Mouse (Mus musculus) spleen, adult 2 months (tissue): Measurements from ENCODE around the gene Col13a1. TPM values are rescaled to one million over a fixed set of nuclear protein-coding genes. Genes with fewer than 3 reads are reported as not detected.

Experiments
- DNase-seq, 2 experiments: peaks; one replicate each; pipeline versions ENCODE4 v3.0.0 to v3.0.0-alpha.2; 2012 to 2021; ENCODE audit warnings: low spot score in 2 of 2, low read depth in 1 of 2
- H3K27ac ChIP-seq: fragments of 200-500 bp; 2 replicates; pipeline ENCODE4 v1.5.1; 2012; ENCODE audit warnings: low read length, inconsistent platforms; ENCODE audit not compliant: insufficient read depth
- H3K27me3 ChIP-seq: fragments of 200-500 bp; 2 replicates; pipeline ENCODE4 v1.6.1; 2012; ENCODE audit warnings: mild to moderate bottlenecking, moderate library complexity, low read length, inconsistent platforms; ENCODE audit not compliant: control insufficient read depth, insufficient read depth
- H3K36me3 ChIP-seq: fragments of 200-500 bp; 2 replicates; pipeline ENCODE4 v1.6.1; 2012; ENCODE audit warnings: mild to moderate bottlenecking, low read length, inconsistent platforms; ENCODE audit not compliant: control insufficient read depth, insufficient read depth
- H3K4me1 ChIP-seq: fragments of 200-500 bp; 2 replicates; pipeline ENCODE4 v1.6.1; 2011; ENCODE audit warnings: inconsistent platforms; ENCODE audit not compliant: control insufficient read depth, insufficient read depth, insufficient read length
- H3K4me3 ChIP-seq: fragments of 200-500 bp; 2 replicates; pipeline ENCODE4 v1.5.1; 2011; ENCODE audit warnings: mild to moderate bottlenecking, inconsistent platforms; ENCODE audit not compliant: insufficient read depth, insufficient read length; ENCODE audit errors: extremely low read depth
- CTCF ChIP-seq: fragments of 200-500 bp; IDR thresholded peaks from 2 replicates; pipeline ENCODE4 v1.5.1; 2011; ENCODE audit warnings: mild to moderate bottlenecking, inconsistent platforms; ENCODE audit not compliant: insufficient read depth, insufficient read length, insufficient replicate concordance; ENCODE audit errors: extremely low read depth
- POLR2A ChIP-seq: fragments of 200-500 bp; IDR thresholded peaks from 2 replicates; pipeline ENCODE4 v1.6.1; 2011; ENCODE audit warnings: low read depth, low read length, inconsistent platforms
- WGBS: fragments of 180-500 bp; shearing (Covaris S2); methylation state at CpG from one replicate; pipeline ENCODE4 v1.1.7; 2018; 5-methylcytosine and 5-hydroxymethylcytosine counted together
- polyA plus RNA-seq: library from polyadenylated mRNA; depleted of rRNA; stranded (reverse); fragments of >200 nt; gene quantifications from 2 replicates; pipeline ENCODE4 v1.2.3, GENCODE M21; 2012

The Col13a1 gene
- polyA plus RNA-seq, 1 experiment, result 0.92 TPM

DNA sequence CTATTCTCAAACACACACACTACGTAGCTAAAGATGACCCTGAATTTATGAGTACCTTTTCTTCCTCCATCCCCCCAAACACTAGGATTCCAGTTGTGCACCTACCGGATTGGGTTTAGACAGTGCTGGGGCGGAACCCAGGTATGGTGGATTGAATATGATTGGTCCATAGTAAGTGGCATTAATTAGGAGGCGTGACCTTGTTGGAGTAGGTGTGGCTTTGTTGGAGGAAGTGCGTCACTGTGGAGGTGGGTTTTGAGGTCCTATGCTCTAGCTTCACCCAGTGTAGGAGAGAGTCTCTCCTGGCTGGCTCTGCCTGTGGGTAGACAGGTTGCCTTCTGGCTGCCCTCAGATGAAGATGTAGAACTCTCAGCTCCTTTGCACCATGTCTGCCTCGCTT is 144.6 kb downstream of the Col13a1 start:
- Histone ChIP-seq H3K4me1 (no peaks in the 10 kb centered on the region), H3K4me3 (no peak overlapping the region), H3K36me3 (no peaks in the 10 kb centered on the region), H3K27ac (no peak overlapping the region), H3K27me3 (no peaks in the 10 kb centered on the region)
- 95% methylated on average over 6 of the region's 6 CpGs for WGBS
- no peak for DNase-seq
- TF ChIP-seq POLR2A (no peak), CTCF (no peak)

DNA sequence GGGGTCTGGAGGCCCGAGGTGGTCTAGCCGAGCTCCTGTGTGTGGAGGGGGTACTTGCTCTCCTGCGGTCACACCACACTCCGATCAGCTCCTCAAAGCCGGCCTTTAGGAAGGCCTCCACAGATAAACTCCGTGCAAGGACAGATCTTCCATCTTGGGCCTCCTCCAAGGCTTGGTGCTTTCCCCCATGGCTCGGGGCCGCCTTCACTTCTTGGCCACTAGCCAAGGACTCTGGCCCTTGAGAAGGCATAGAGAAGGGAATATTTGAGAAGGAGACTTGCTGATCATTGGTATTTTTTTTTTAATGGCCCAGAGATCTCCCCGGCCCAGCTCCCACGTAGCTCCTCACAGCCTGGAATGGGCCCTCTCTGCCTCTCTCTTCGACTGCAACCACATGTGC is 146.2 kb downstream of the Col13a1 start:
- Histone ChIP-seq H3K27me3 (no peaks in the 10 kb centered on the region), H3K4me3 (no peak overlapping the region), H3K36me3 (no peaks in the 10 kb centered on the region), H3K27ac (no peak overlapping the region), H3K4me1 (no peaks in the 10 kb centered on the region)
- TF ChIP-seq CTCF (no peak), POLR2A (no peak)
- 83% methylated on average over 11 of the region's 11 CpGs for WGBS
- DNase-seq, result no peak

DNA sequence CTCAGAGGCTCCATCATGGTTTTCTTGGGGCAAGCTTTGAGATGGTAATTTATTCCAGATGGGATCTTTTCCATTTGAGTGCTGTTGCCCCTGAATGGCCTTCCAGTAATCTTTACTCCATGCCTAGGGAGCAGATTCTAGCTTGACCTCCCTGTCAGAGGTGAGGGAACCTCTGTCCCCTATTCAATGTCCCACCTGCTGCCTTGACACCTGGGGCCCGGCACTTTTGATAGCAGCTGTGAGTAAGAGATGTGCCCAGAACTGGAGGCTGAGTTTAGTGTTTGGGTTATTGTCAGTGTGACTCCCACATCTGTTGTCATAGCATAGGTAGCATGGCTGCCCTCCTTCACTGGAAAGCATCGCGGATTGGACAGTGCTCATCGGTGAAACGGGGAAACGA is 147.2 kb downstream of the Col13a1 start:
- 95% methylated on average over 6 of the region's 6 CpGs for WGBS

DNA sequence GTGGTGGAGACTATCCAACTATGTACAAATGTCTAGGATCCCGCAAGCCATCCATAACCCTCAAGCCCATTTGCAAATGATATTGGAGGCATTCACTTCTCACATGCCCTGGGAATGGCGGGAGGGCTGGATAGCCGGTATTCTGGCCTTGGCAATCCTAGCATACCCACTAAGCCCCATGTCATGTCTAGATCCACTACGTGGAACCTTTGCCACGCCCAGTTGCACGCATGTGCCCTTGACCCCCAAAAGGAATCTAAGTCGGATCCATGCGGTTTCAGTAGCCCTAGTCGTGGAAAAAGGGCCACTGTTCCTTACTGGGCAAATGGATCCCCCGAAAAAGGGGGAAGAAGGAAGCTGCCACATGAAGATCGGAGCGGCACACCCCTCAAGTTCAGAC is 147.7 kb downstream of the Col13a1 start:
- no peak overlapping the region for H3K4me3 ChIP-seq
- H3K36me3 ChIP-seq, result no peaks in the 10 kb centered on the region
- WGBS, result 87% methylated on average over 12 of the region's 12 CpGs
- no peaks in the 10 kb centered on the region for H3K27me3 ChIP-seq
- no peak for DNase-seq
- H3K4me1 ChIP-seq, result no peaks in the 10 kb centered on the region
- H3K27ac ChIP-seq, result no peak overlapping the region
- TF ChIP-seq CTCF, result no peak
- no peak for TF ChIP-seq POLR2A

More for the DNA sequence above, 147.2 kb downstream of the Col13a1 start:
- no peaks in the 10 kb centered on the region for H3K4me1 ChIP-seq
- no peak for DNase-seq
- no peaks in the 10 kb centered on the region for H3K36me3 ChIP-seq
- no peak overlapping the region for H3K4me3 ChIP-seq
- no peaks in the 10 kb centered on the region for H3K27me3 ChIP-seq
- TF ChIP-seq POLR2A (no peak), CTCF (no peak)
- no peak overlapping the region for H3K27ac ChIP-seq

DNA sequence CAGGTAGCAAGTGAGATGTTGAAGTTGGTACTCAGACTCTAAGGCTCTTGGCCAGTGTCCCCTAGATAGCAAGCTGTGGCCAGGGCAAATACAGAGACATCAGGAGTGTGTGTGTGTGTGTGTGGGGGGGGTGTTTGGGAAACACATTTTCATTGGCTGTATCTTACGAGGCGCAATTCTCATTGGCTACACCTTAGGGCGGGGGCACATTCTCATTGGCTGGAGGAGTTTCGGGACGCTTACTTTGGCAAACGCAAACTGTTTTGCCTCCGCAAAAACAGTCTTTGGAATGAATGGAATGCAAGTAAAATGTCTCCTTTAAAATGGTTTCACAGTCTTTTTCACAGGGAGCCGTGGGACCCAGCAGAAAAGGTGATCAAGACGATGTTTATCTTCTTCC is 148.1 kb downstream of the Col13a1 start:
- no peak overlapping the region for H3K4me3 ChIP-seq
- no peak overlapping the region for H3K27ac ChIP-seq
- no peaks in the 10 kb centered on the region for H3K27me3 ChIP-seq
- TF ChIP-seq CTCF (no peak), POLR2A (no peak)
- H3K36me3 ChIP-seq, result no peaks in the 10 kb centered on the region
- no peaks in the 10 kb centered on the region for H3K4me1 ChIP-seq
- 78% methylated on average over 9 of the region's 9 CpGs for WGBS
- no peak for DNase-seq

DNA sequence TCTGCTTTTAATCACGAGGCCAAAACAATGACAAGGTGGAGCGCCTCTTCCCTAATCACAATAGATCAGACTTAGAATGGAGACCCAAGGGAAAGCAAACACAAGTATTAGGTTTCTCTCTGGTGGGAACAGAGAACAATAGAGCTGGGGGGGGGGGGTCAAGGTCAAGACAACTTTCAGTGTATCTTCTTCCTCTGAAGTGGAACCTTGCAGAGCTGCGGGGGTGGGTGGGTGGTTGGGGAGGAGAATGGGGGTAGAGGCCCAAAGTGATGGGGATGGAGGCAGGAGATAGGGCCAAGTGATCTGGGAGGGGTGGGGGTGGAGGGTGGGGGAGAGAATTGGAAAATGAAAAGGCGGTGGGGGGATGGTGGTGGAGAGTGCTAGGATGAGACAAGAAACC is 149.9 kb downstream of the Col13a1 start:
- no peak for DNase-seq
- Histone ChIP-seq H3K36me3 (no peaks in the 10 kb centered on the region), H3K4me3 (no peak overlapping the region), H3K27ac (no peak overlapping the region), H3K4me1 (no peaks in the 10 kb centered on the region), H3K27me3 (no peaks in the 10 kb centered on the region)
- TF ChIP-seq POLR2A, result no peak
- TF ChIP-seq CTCF, result no peak
- WGBS, result 73% methylated on average over 4 of the region's 4 CpGs

DNA sequence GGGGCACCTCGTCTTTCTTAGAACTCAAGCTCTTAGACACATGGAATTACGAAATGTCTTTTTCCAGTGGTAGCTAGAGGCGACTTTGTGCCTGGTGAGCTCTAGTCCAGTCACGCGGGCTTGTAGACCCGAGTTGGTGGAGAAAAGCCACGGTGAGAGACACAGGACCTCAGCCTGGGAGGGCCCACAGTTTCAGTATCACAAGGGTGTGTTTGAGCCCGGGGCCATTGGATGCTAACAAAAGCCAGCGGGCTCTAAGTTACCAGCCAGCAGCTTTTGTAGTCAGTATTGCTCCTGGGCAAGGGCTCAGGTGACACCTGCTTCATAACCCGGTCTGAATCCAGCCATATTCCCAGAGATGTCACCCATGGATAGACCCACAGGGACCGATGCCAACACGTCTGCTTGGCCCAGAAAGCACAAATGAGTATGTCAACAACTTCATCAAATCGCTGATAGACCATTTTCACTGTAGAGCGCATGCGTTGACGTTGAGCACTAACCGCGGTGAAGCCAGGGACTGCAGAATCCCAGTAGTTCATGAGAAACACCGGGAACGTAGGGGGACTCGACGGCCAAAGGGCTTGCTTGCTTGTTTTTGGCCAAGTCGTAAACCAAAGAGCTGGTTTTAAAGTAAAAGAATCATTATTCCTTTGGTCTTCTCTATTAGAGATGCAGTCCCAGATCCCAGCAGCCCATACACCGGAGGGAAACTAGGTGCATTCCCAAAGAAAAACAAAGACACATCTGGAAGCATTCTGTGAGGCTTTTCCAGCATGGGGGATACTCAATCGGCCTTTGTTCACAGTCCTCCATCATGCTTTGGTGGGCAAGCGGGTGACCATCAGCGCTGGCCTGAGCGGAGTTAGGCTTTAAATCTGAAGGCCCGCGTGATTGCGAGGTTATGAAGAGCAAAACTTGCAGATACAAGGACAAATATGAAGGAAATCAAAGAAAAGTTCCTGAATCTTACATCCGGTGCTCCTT is 150.7 kb downstream of the Col13a1 start:
- Histone ChIP-seq H3K27me3 (no peaks in the 10 kb centered on the region), H3K36me3 (no peaks in the 10 kb centered on the region), H3K27ac (no peak overlapping the region), H3K4me1 (no peaks in the 10 kb centered on the region), H3K4me3 (no peak overlapping the region)
- DNase-seq, result no peak
- WGBS, result 94% methylated on average over 32 of the region's 32 CpGs
- TF ChIP-seq POLR2A, result no peak
- TF ChIP-seq CTCF, result no peak
